Mouse (Mus musculus): ENCODE results near the gene Asxl1. TPM values are rescaled to one million over a fixed set of nuclear protein-coding genes. Genes with fewer than 3 reads are reported as not detected.

The Asxl1 gene
- total and polyA plus RNA-seq, 3 experiments, result 15.2 to 35.5 TPM; not detected in 1

- no peak overlapping the region for H3K27ac ChIP-seq (ENCODE audit: control insufficient read depth, low read depth, low read length)
- no peaks in the 10 kb centered on the region for H3K4me1 ChIP-seq (ENCODE audit: control insufficient read depth in 1 of 2, insufficient read depth in 2 of 2, low read length in 2 of 2)
- H3K79me2 ChIP-seq (ENCODE audit: control insufficient read depth, insufficient read depth, low read length, poor library complexity), result no peaks in the 10 kb centered on the region
- no peak overlapping the region for H3K9ac ChIP-seq (ENCODE audit: control insufficient read depth, low read depth, low read length, poor library complexity, severe bottlenecking)
- no peak overlapping the region for H3K4me3 ChIP-seq (ENCODE audit: control insufficient read depth in 1 of 2, insufficient read depth in 1 of 2, low read depth in 2 of 2, low read length in 2 of 2)
- no peak for DNase-seq (ENCODE audit: low read depth, low spot score)
- TF ChIP-seq ELF1 (IDR thresholded peaks at IDR 0.05; ENCODE audit: low read depth, low read length) (no peak), MAFK (IDR thresholded peaks at IDR 0.05; ENCODE audit: borderline replicate concordance, low read depth, low read length) (no peak), MAZ (IDR thresholded peaks at IDR 0.05; ENCODE audit: low read depth, low read length) (no peak), POLR2AphosphoS5 (IDR thresholded peaks at IDR 0.05; ENCODE audit: borderline replicate concordance, low read depth, low read length) (no peak), GABPA (IDR thresholded peaks at IDR 0.05; ENCODE audit: low read depth, low read length) (no peak), KAT2A (conservative IDR thresholded peaks at IDR 0.05; ENCODE audit: low read depth, low read length) (no peak), RAD21 (IDR thresholded peaks at IDR 0.05; ENCODE audit: low read depth, low read length) (no peak), ZC3H11A (IDR thresholded peaks at IDR 0.05; ENCODE audit: low read depth, low read length) (no peak), MXI1 (IDR thresholded peaks at IDR 0.05; ENCODE audit: low read depth, low read length) (no peak), POLR2AphosphoS2 (IDR thresholded peaks at IDR 0.05; ENCODE audit: low read length) (no peak), ETS1 (IDR thresholded peaks at IDR 0.05; ENCODE audit: low read depth, low read length) (no peak), CHD2 (IDR thresholded peaks at IDR 0.05; ENCODE audit: low read length) (no peak)
- H3K27me3 ChIP-seq (ENCODE audit: control insufficient read depth in 1 of 2, insufficient read depth in 2 of 2, low read length in 2 of 2), result no peaks in the 10 kb centered on the region
- no peaks in the 10 kb centered on the region for H3K36me3 ChIP-seq (ENCODE audit: control insufficient read depth in 1 of 2, insufficient read depth in 2 of 2, low read length in 2 of 2)
- H3K9me3 ChIP-seq (replicated peaks; ENCODE audit: insufficient read depth, low read length), result no peaks in the 10 kb centered on the region
Measured at GRCm38 (mm10) chr2:153425124-153425844, 79.7 kb downstream of the Asxl1 start.

- Histone ChIP-seq H3K4me3 (ENCODE audit: control insufficient read depth in 1 of 2, insufficient read depth in 1 of 2, low read depth in 2 of 2, low read length in 2 of 2) (no peak overlapping the region), H3K36me3 (ENCODE audit: control insufficient read depth in 1 of 2, insufficient read depth in 2 of 2, low read length in 2 of 2) (no peaks in the 10 kb centered on the region), H3K9me3 (replicated peaks; ENCODE audit: insufficient read depth, low read length) (no peaks in the 10 kb centered on the region), H3K27ac (ENCODE audit: control insufficient read depth, low read depth, low read length) (no peak overlapping the region), H3K79me2 (ENCODE audit: control insufficient read depth, insufficient read depth, low read length, poor library complexity) (no peaks in the 10 kb centered on the region), H3K9ac (ENCODE audit: control insufficient read depth, low read depth, low read length, poor library complexity, severe bottlenecking) (no peak overlapping the region), H3K4me1 (ENCODE audit: control insufficient read depth in 1 of 2, insufficient read depth in 2 of 2, low read length in 2 of 2) (no peaks in the 10 kb centered on the region), H3K27me3 (ENCODE audit: control insufficient read depth in 1 of 2, insufficient read depth in 2 of 2, low read length in 2 of 2) (no peaks in the 10 kb centered on the region)
- DNase-seq (ENCODE audit: low read depth, low spot score), result no peak
- TF ChIP-seq CHD2 (IDR thresholded peaks at IDR 0.05; ENCODE audit: low read length) (no peak), RCOR1 (IDR thresholded peaks at IDR 0.05; ENCODE audit: low read depth, low read length) (no peak), POLR2A (IDR thresholded peaks at IDR 0.05; ENCODE audit: control insufficient read depth in 1 of 2, insufficient read depth in 1 of 2, low read depth in 1 of 2, low read length in 2 of 2, poor library complexity in 1 of 2) (no peak), BHLHE40 (IDR thresholded peaks at IDR 0.05; ENCODE audit: borderline replicate concordance, low read depth, low read length) (no peak), KAT2A (conservative IDR thresholded peaks at IDR 0.05; ENCODE audit: low read depth, low read length) (no peak), SIN3A (IDR thresholded peaks at IDR 0.05; ENCODE audit: low read length) (no peak), USF1 (IDR thresholded peaks at IDR 0.05; ENCODE audit: low read depth, low read length) (no peak), CTCF (IDR thresholded peaks at IDR 0.05 in 2 of 3, conservative IDR thresholded peaks at IDR 0.05 in 1 of 3; ENCODE audit: control insufficient read depth in 1 of 3, insufficient read depth in 1 of 3, low read depth in 2 of 3, low read length in 3 of 3, poor library complexity in 1 of 3, severe bottlenecking in 1 of 3) (no peak), POLR2AphosphoS2 (IDR thresholded peaks at IDR 0.05; ENCODE audit: low read length) (no peak), TCF12 (IDR thresholded peaks at IDR 0.05; ENCODE audit: low read depth, low read length) (no peak), MXI1 (IDR thresholded peaks at IDR 0.05; ENCODE audit: low read depth, low read length) (no peak), UBTF (IDR thresholded peaks at IDR 0.05; ENCODE audit: borderline replicate concordance, insufficient read depth, low read depth, low read length) (no peak)
Measured at GRCm38 (mm10) chr2:153425998-153426670, 80.5 kb downstream of the Asxl1 start.

All from MEL (cell line).